Mouse (Mus musculus): ENCODE measurements around the gene Sp7.

DNA sequence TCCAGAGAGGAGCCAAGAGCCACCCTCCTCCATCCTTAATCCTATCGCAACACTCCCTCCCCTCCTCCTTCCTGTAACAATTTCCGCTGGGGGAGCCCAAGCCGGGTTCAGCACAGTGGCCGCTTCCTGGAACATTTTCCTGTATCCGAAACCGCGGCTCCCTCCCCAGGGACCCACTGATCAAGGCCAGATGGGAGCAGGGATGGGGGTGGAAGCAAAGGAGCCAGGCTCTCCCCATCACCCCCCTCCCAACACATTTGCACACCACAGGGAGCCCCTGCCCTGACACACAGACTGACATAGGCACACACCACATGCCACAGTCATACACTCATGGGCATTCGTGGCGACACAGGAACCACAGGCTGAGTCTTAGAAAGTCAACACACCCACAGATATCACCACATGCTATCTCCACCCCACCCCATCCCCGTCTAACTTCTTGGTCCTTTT lies 10.9 kb upstream of the Sp7 start:
- no peak for TF ChIP-seq CTCF (IDR thresholded peaks at IDR 0.05; ENCODE audit: low read depth)
- no peak for TF ChIP-seq EP300 (IDR thresholded peaks at IDR 0.05; ENCODE audit: low read depth)
